Comparison of ENCODE assay signal across 21 mouse cellular contexts in the genomic region with DNA sequence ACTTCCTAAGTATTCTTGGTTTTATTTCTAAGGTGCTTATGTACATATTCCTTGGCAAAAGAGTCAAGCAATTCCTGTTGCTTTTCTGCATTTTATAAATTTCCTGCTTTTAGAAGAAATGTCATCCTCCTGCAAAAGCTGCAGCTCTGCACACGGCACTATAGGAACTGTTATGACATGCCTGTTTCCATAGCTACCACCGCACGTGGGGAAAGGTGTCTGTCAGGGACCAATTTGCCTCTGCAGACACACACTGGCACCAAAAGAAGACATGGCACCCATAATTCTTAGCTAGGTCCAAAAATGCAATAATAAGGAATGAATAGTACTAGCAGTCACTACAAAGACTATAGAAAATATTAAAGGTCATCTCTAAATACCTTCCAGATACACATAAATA.
DNase-seq lines count a peak whose midpoint lies in the region; ATAC-seq lines count a peak whose summit lies in the region.
"Had no signal": no experiment of that assay in that cellular context is flagged by ENCODE, and none has a peak within 500 bp of the region (broad histone marks: within the 10 kb centered on the region; RNA-seq: fewer than 3 reads in every experiment).

No protein-coding gene starts in this region.

- peak; percentile 55 for DNase-seq in forebrain, embryonic 11.5 days (ENCODE audit: low spot score)
- peak; percentile 6 for DNase-seq in R1 (ENCODE audit: low read depth, low spot score)
- DNase-seq in forebrain, embryonic 14.5 days (ENCODE audit: low spot score) = peak; percentile 81
- no peak for DNase-seq in layer of hippocampus, postnatal 10 days (ENCODE audit: low spot score in 2 of 2)
- DNase-seq: cerebellum, adult 9-10 months; heart, postnatal 14 days; spleen, adult 18-20 months; thymus, adult 18-20 months had no signal

- no peaks in the 10 kb centered on the region for H3K9me3 ChIP-seq in forebrain, embryonic 11.5 days (ENCODE audit: control insufficient read depth, low read length)
- no peaks in the 10 kb centered on the region for H3K9me3 ChIP-seq in forebrain, embryonic 12.5 days
- no peaks in the 10 kb centered on the region for H3K9me3 ChIP-seq in forebrain, embryonic 14.5 days (replicated peaks; ENCODE audit: control insufficient read depth, low read length)
- no peaks in the 10 kb centered on the region for H3K9me3 ChIP-seq in midbrain, embryonic 15.5 days
- H3K9me3 ChIP-seq in kidney, embryonic 16.5 days (ENCODE audit: low read length) = no peaks in the 10 kb centered on the region
- H3K9me3 ChIP-seq: heart, embryonic 12.5 days; hindbrain, embryonic 15.5 days; limb, embryonic 15.5 days; liver, embryonic 15.5 days; stomach, embryonic 15.5 days had no signal

- H3K4me3 ChIP-seq in forebrain, embryonic 11.5 days (ENCODE audit: low read depth, low read length) = no peak overlapping the region
- H3K4me3 ChIP-seq in forebrain, embryonic 12.5 days (replicated peaks) = no peak overlapping the region
- H3K4me3 ChIP-seq in forebrain, embryonic 14.5 days (ENCODE audit: low read depth, low read length) = no peak overlapping the region
- H3K4me3 ChIP-seq in midbrain, embryonic 15.5 days = no peak overlapping the region
- no peak overlapping the region for H3K4me3 ChIP-seq in kidney, embryonic 16.5 days (ENCODE audit: low read length)
- H3K4me3 ChIP-seq: heart, embryonic 12.5 days; hindbrain, embryonic 15.5 days; layer of hippocampus, adult 2 months; limb, embryonic 15.5 days; liver, embryonic 15.5 days; stomach, embryonic 15.5 days had no signal

- H3K36me3 ChIP-seq in forebrain, embryonic 11.5 days (ENCODE audit: control insufficient read depth, insufficient read depth, low read length) = no peaks in the 10 kb centered on the region
- H3K36me3 ChIP-seq in forebrain, embryonic 12.5 days (replicated peaks) = no peaks in the 10 kb centered on the region
- H3K36me3 ChIP-seq in forebrain, embryonic 14.5 days (ENCODE audit: control insufficient read depth, insufficient read depth, low read length) = no peaks in the 10 kb centered on the region
- H3K36me3 ChIP-seq in midbrain, embryonic 15.5 days (replicated peaks) = no peaks in the 10 kb centered on the region
- no peaks in the 10 kb centered on the region for H3K36me3 ChIP-seq in kidney, embryonic 16.5 days (ENCODE audit: insufficient read depth, low read length)
- H3K36me3 ChIP-seq: heart, embryonic 12.5 days; hindbrain, embryonic 15.5 days; limb, embryonic 15.5 days; liver, embryonic 15.5 days; stomach, embryonic 15.5 days had no signal

- no peak overlapping the region for H3K4me2 ChIP-seq in forebrain, embryonic 11.5 days (ENCODE audit: low read depth, low read length, severe bottlenecking)
- H3K4me2 ChIP-seq in forebrain, embryonic 12.5 days = no peak overlapping the region
- H3K4me2 ChIP-seq in forebrain, embryonic 14.5 days (ENCODE audit: low read length) = no peak overlapping the region
- no peak overlapping the region for H3K4me2 ChIP-seq in midbrain, embryonic 15.5 days
- no peak overlapping the region for H3K4me2 ChIP-seq in kidney, embryonic 16.5 days (replicated peaks; ENCODE audit: low read depth, low read length)
- H3K4me2 ChIP-seq: heart, embryonic 12.5 days; hindbrain, embryonic 15.5 days; limb, embryonic 15.5 days; liver, embryonic 15.5 days; stomach, embryonic 15.5 days had no signal

- H3K27me3 ChIP-seq in forebrain, embryonic 11.5 days (ENCODE audit: control insufficient read depth, insufficient read depth, low read length) = no peaks in the 10 kb centered on the region
- H3K27me3 ChIP-seq in forebrain, embryonic 12.5 days = no peaks in the 10 kb centered on the region
- no peaks in the 10 kb centered on the region for H3K27me3 ChIP-seq in forebrain, embryonic 14.5 days (replicated peaks; ENCODE audit: control insufficient read depth, insufficient read depth, low read length)
- H3K27me3 ChIP-seq in midbrain, embryonic 15.5 days (replicated peaks) = no peaks in the 10 kb centered on the region
- no peaks in the 10 kb centered on the region for H3K27me3 ChIP-seq in kidney, embryonic 16.5 days (ENCODE audit: insufficient read depth, low read length)
- H3K27me3 ChIP-seq: heart, embryonic 12.5 days; hindbrain, embryonic 15.5 days; limb, embryonic 15.5 days; liver, embryonic 15.5 days; stomach, embryonic 15.5 days had no signal

- WGBS in forebrain, embryonic 11.5 days = 67% methylated on average over 3 of the region's 3 CpGs
- WGBS in forebrain, embryonic 12.5 days = 54% methylated on average over 3 of the region's 3 CpGs
- WGBS in forebrain, embryonic 14.5 days = 41% methylated on average over 3 of the region's 3 CpGs
- WGBS in midbrain, embryonic 15.5 days = 42% methylated on average over 3 of the region's 3 CpGs
- WGBS in kidney, embryonic 16.5 days = 72% methylated on average over 3 of the region's 3 CpGs

- H3K4me1 ChIP-seq in forebrain, embryonic 11.5 days (replicated peaks; ENCODE audit: control insufficient read depth, insufficient read depth, low read length) = no peaks in the 10 kb centered on the region
- H3K4me1 ChIP-seq in forebrain, embryonic 12.5 days = no peaks in the 10 kb centered on the region
- 0 out of 2 replicates have a peak, but pooled peaks cover 2% of the 10 kb centered on the region for H3K4me1 ChIP-seq in forebrain, embryonic 14.5 days (ENCODE audit: control insufficient read depth, insufficient read depth, low read length)
- no peaks in the 10 kb centered on the region for H3K4me1 ChIP-seq in midbrain, embryonic 15.5 days
- H3K4me1 ChIP-seq in kidney, embryonic 16.5 days (ENCODE audit: insufficient read depth, low read length) = no peaks in the 10 kb centered on the region
- H3K4me1 ChIP-seq: heart, embryonic 12.5 days; hindbrain, embryonic 15.5 days; limb, embryonic 15.5 days; liver, embryonic 15.5 days; stomach, embryonic 15.5 days had no signal

- 0 out of 2 replicates have a peak, but pooled peaks have one; percentile 39 for ATAC-seq in forebrain, embryonic 11.5 days (replicated peaks; ENCODE audit: low FRiP score)
- no peak for ATAC-seq in forebrain, embryonic 12.5 days (ENCODE audit: low FRiP score)
- ATAC-seq in forebrain, embryonic 14.5 days = no peak
- ATAC-seq in midbrain, embryonic 15.5 days (replicated peaks) = 0 out of 2 replicates have a peak, but pooled peaks have one; percentile 66
- no peak for ATAC-seq in kidney, embryonic 16.5 days (ENCODE audit: low FRiP score, low TSS enrichment)
- ATAC-seq in CD4-positive, CD25-positive, alpha-beta regulatory T cell, adult 4 months = no peak
- ATAC-seq: intestine, postnatal 0 days; lung, postnatal 0 days had no signal

- no peak overlapping the region for H3K27ac ChIP-seq in forebrain, embryonic 11.5 days (ENCODE audit: low read depth, low read length)
- H3K27ac ChIP-seq in forebrain, embryonic 12.5 days = no peak overlapping the region
- H3K27ac ChIP-seq in forebrain, embryonic 14.5 days (ENCODE audit: low read depth, low read length) = no peak overlapping the region
- H3K27ac ChIP-seq in midbrain, embryonic 15.5 days = no peak overlapping the region
- no peak overlapping the region for H3K27ac ChIP-seq in kidney, embryonic 16.5 days (ENCODE audit: low read length)
- H3K27ac ChIP-seq: hindbrain, embryonic 15.5 days; kidney, postnatal 0 days; layer of hippocampus, adult 2 months; limb, embryonic 15.5 days; liver, embryonic 15.5 days; stomach, embryonic 15.5 days had no signal

- H3K9ac ChIP-seq in forebrain, embryonic 11.5 days (ENCODE audit: low read length) = no peak overlapping the region
- H3K9ac ChIP-seq in forebrain, embryonic 12.5 days = no peak overlapping the region
- H3K9ac ChIP-seq in forebrain, embryonic 14.5 days (ENCODE audit: low read length) = no peak overlapping the region
- no peak overlapping the region for H3K9ac ChIP-seq in midbrain, embryonic 15.5 days
- H3K9ac ChIP-seq in kidney, embryonic 16.5 days (replicated peaks; ENCODE audit: low read length) = no peak overlapping the region
- H3K9ac ChIP-seq: heart, embryonic 12.5 days; hindbrain, embryonic 15.5 days; limb, embryonic 15.5 days; liver, embryonic 15.5 days; stomach, embryonic 15.5 days had no signal

Comparison
In these comparisons a context has a peak if more than half of its experiments do, and no peak if none do; other contexts are left out.
1. ATAC-seq: peak in forebrain, embryonic 11.5 days (single experiment) and midbrain, embryonic 15.5 days (single experiment); none in forebrain, embryonic 12.5 days (single experiment), forebrain, embryonic 14.5 days (single experiment), kidney, embryonic 16.5 days (single experiment) and CD4-positive, CD25-positive, alpha-beta regulatory T cell, adult 4 months (single experiment).
2. DNase-seq: peak in forebrain, embryonic 11.5 days (single experiment), R1 (single experiment) and forebrain, embryonic 14.5 days (single experiment); none in layer of hippocampus, postnatal 10 days (0 of 2).